Mouse (Mus musculus) kidney, postnatal 0 days (tissue): ENCODE results near the gene Pik3r6. TPM values are rescaled to one million over a fixed set of nuclear protein-coding genes. Genes with fewer than 3 reads are reported as not detected.
A peak's percentile ranks its signal among the peaks of the same experiment; 100 is the strongest.

Experiments
- ATAC-seq: fragments of 200-750 bp; cut with Nextera tagmentation; replicated peaks from 2 replicates; pipeline ENCODE4 v1.8.0; 2017; ENCODE audit warnings: low read depth, moderate number of reproducible peaks, moderate TSS enrichment, moderate library complexity; ENCODE audit not compliant: low FRiP score
- DNase-seq: peaks from one replicate; pipeline ENCODE4 v3.0.0-alpha.2; 2016; ENCODE audit warnings: low spot score
- H3K27ac ChIP-seq: fragments of 300-500 bp; sonication (generic); 2 replicates; pipeline ENCODE4 v1.5.1; 2014; ENCODE audit warnings: mild to moderate bottlenecking
- H3K27me3 ChIP-seq: fragments of 300-500 bp; sonication (generic); 2 replicates; pipeline ENCODE4 v1.6.1; 2014; ENCODE audit warnings: low read length, mixed read lengths; ENCODE audit not compliant: insufficient read depth
- H3K36me3 ChIP-seq: fragments of 300-500 bp; sonication (generic); 2 replicates; pipeline ENCODE4 v1.6.1; 2014; ENCODE audit warnings: low read length, mixed read lengths; ENCODE audit not compliant: insufficient read depth
- H3K4me1 ChIP-seq: fragments of 300-500 bp; sonication (generic); replicated peaks from 2 replicates; pipeline ENCODE4 v1.6.1; 2014; ENCODE audit warnings: antibody characterized with exemption, low read length, mixed read lengths; ENCODE audit not compliant: insufficient read depth
- H3K4me2 ChIP-seq: fragments of 300-500 bp; sonication (generic); 2 replicates; pipeline ENCODE4 v1.6.1; 2014; ENCODE audit warnings: mild to moderate bottlenecking, low read length, moderate library complexity, mixed read lengths
- H3K4me3 ChIP-seq: fragments of 300-500 bp; sonication (generic); replicated peaks from 2 replicates; pipeline ENCODE4 v1.5.1; 2014; ENCODE audit warnings: low read depth, low read length
- H3K9ac ChIP-seq: fragments of 300-500 bp; sonication (generic); 2 replicates; pipeline ENCODE4 v1.6.1; 2014; ENCODE audit warnings: low read depth, low read length
- H3K9me3 ChIP-seq: fragments of 300-500 bp; sonication (generic); replicated peaks from 2 replicates; pipeline ENCODE4 v1.6.1; 2016; ENCODE audit warnings: low read length, inconsistent platforms, mixed read lengths
- CTCF ChIP-seq: IDR thresholded peaks from 2 replicates; pipeline ENCODE4 v1.5.1; 2016; ENCODE audit warnings: antibody characterized with exemption, low read depth, mild to moderate bottlenecking, moderate library complexity
- WGBS: fragments of 180-500 bp; shearing (Covaris S2); extraction: QIAGEN DNeasy Blood & Tissue Kit; methylation state at CpG from one replicate; pipeline ENCODE4 v1.1.7; 2014; 5-methylcytosine and 5-hydroxymethylcytosine counted together
- polyA plus RNA-seq: library from polyadenylated mRNA; unstranded; fragments of >200 nt; fragmentation: Nextera tagmentation; extraction: Ambion mirVana; gene quantifications from 2 replicates; pipeline ENCODE4 v1.2.1, GENCODE M21; 2015

The Pik3r6 gene
- polyA plus RNA-seq, 1 experiment from 2014 or later, result 3.9 TPM

- no peak for TF ChIP-seq CTCF
- no peaks in the 10 kb centered on the region for H3K4me1 ChIP-seq
- ATAC-seq (no peak), DNase-seq (no peak)
- no peak overlapping the region for H3K4me2 ChIP-seq
- H3K36me3 ChIP-seq, result no peaks in the 10 kb centered on the region
- 78% methylated on average over 3 of the region's 3 CpGs for WGBS
- H3K27me3 ChIP-seq, result no peaks in the 10 kb centered on the region
- H3K4me3 ChIP-seq, result no peak overlapping the region
- no peak overlapping the region for H3K27ac ChIP-seq
- no peak overlapping the region for H3K9ac ChIP-seq
- H3K9me3 ChIP-seq, result no peaks in the 10 kb centered on the region
Measured at GRCm38 (mm10) chr11:68484431-68484830, 18.4 kb upstream of the Pik3r6 start.

- DNase-seq (peak; percentile 89), ATAC-seq (no peak)
- Histone ChIP-seq H3K4me2 (no peak overlapping the region), H3K27ac (no peak overlapping the region), H3K4me1 (no peaks in the 10 kb centered on the region), H3K36me3 (no peaks in the 10 kb centered on the region), H3K27me3 (no peaks in the 10 kb centered on the region), H3K9ac (no peak overlapping the region), H3K9me3 (no peaks in the 10 kb centered on the region), H3K4me3 (no peak overlapping the region)
- TF ChIP-seq CTCF, result peak; percentile 89
- 36% methylated on average over 8 of the region's 8 CpGs for WGBS
Measured at GRCm38 (mm10) chr11:68485206-68485942, 17.4 kb upstream of the Pik3r6 start.

GRCm38 (mm10) chr11:68486093-68486492 is 16.7 kb upstream of the Pik3r6 start:
- no peaks in the 10 kb centered on the region for H3K36me3 ChIP-seq
- H3K9me3 ChIP-seq, result no peaks in the 10 kb centered on the region
- no peak overlapping the region for H3K4me2 ChIP-seq
- H3K4me1 ChIP-seq, result no peaks in the 10 kb centered on the region
- 94% methylated on average over 3 of the region's 3 CpGs for WGBS
- no peak for DNase-seq
- peak; percentile 45; the same call in 1 of the 2 replicates for TF ChIP-seq CTCF
- no peak overlapping the region for H3K27ac ChIP-seq
- H3K27me3 ChIP-seq, result no peaks in the 10 kb centered on the region
- ATAC-seq, result no peak
- H3K9ac ChIP-seq, result no peak overlapping the region
- H3K4me3 ChIP-seq, result no peak overlapping the region

GRCm38 (mm10) chr11:68487720-68488119 is 15.1 kb upstream of the Pik3r6 start:
- no peak for DNase-seq
- no peak for ATAC-seq
- no peak for TF ChIP-seq CTCF
- WGBS, result 84% methylated on average over 10 of the region's 10 CpGs
- Histone ChIP-seq H3K9ac (no peak overlapping the region), H3K9me3 (no peaks in the 10 kb centered on the region), H3K4me1 (no peaks in the 10 kb centered on the region), H3K36me3 (no peaks in the 10 kb centered on the region), H3K27me3 (no peaks in the 10 kb centered on the region), H3K4me3 (no peak overlapping the region), H3K4me2 (no peak overlapping the region), H3K27ac (no peak overlapping the region)

GRCm38 (mm10) chr11:68488256-68488824 is 14.5 kb upstream of the Pik3r6 start:
- Histone ChIP-seq H3K27ac (no peak overlapping the region), H3K4me1 (no peaks in the 10 kb centered on the region), H3K9me3 (no peaks in the 10 kb centered on the region), H3K9ac (no peak overlapping the region), H3K4me3 (no peak overlapping the region), H3K27me3 (no peaks in the 10 kb centered on the region), H3K4me2 (no peak overlapping the region), H3K36me3 (no peaks in the 10 kb centered on the region)
- ATAC-seq (no peak), DNase-seq (no peak)
- WGBS, result 79% methylated on average over 6 of the region's 6 CpGs
- TF ChIP-seq CTCF, result no peak

GRCm38 (mm10) chr11:68489236-68489635 is 13.6 kb upstream of the Pik3r6 start:
- DNase-seq, result no peak
- Histone ChIP-seq H3K4me1 (no peaks in the 10 kb centered on the region), H3K4me2 (no peak overlapping the region), H3K9me3 (no peaks in the 10 kb centered on the region), H3K27ac (no peak overlapping the region), H3K36me3 (no peaks in the 10 kb centered on the region), H3K9ac (no peak overlapping the region), H3K27me3 (no peaks in the 10 kb centered on the region), H3K4me3 (no peak overlapping the region)
- WGBS, result 42% methylated on average over 2 of the region's 2 CpGs
- ATAC-seq, result no peak
- TF ChIP-seq CTCF, result no peak

- DNase-seq, result no peak
- Histone ChIP-seq H3K9me3 (no peaks in the 10 kb centered on the region), H3K27me3 (no peaks in the 10 kb centered on the region), H3K4me1 (no peaks in the 10 kb centered on the region), H3K36me3 (no peaks in the 10 kb centered on the region), H3K4me3 (no peak overlapping the region), H3K9ac (no peak overlapping the region), H3K27ac (no peak overlapping the region), H3K4me2 (no peak overlapping the region)
- TF ChIP-seq CTCF, result no peak
- WGBS, result 84% methylated on average over 11 of the region's 11 CpGs
- ATAC-seq, result no peak
Measured at GRCm38 (mm10) chr11:68492592-68492991, 10.2 kb upstream of the Pik3r6 start.
